Mouse (Mus musculus): ENCODE measurements around the gene Triap1. TPM values are rescaled to one million over a fixed set of nuclear protein-coding genes. Genes with fewer than 3 reads are reported as not detected.
"Not testable (repeated sequence)": the region's sequence is repeated elsewhere in the genome, so short reads cannot be mapped to it uniquely, and the experiment has no call there.

Triap1 gene
- polyA plus RNA-seq (2012; rRNA removed) = 22.4 and 22.9 TPM in 2 replicates

DNA sequence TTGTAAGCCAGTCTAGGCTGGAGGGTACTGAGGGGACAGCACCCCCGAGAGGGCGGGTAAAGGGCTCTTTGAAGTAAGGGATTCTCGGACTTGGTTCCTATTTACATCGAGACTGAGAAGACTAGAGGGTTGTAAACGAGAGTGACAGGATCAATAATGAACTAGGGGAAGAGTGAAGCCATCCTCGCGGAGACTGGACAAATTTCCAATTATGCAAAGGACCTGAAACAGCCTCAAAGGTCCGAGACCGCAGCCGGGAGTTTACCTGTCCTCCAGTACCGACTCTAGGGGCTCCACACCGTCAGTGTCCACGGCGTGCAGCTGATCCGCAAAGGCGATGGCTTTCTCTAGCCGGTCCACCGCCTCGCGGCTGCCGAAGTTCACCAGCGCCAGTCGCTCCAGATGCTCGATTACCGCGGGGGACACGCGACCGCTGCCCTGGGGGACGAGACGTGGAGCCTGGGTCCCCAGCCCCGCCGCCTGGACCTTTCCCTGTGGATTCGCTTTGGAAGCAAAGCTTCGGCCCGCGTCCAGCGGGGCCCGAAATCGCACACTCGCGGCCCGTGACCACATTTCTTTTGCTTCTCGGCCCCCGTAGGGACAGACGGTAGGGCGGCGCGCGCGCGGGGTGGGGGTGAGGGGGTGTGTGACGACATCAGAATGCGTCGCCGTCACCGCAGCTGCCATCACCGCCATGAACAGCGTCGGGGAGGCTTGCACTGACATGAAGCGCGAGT, at the start of gene Triap1, which contains the start of gene Gatc:
Gene Triap1 (plus strand): TSS at position 649 of the 737 bp plus-strand sequence.
Gene Gatc (minus strand): TSS at position 602 of the 737 bp plus-strand sequence.
- DNase-seq (ENCODE audit: low read depth, low spot score) = no peak
- under 1% methylated on average over 62 of the region's 62 CpGs for WGBS

DNA sequence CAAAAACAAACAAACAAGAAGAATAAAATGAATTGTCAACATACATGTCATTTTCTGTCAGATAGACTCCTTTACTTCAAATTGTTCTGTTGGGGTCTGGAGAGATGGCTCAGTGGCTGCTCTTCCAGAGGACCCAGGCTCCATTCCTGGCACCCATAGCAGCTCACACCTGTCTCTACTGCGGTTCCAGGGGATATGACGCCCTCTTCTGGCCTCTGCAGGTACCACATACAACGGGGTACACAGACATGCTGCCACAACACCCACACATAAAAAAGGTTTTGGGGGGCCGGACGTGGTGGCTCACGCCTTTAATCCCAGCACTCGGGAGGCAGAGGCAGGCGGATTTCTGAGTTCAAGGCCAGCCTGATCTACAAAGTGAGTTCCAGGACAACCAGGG, 46.9 kb upstream of the Triap1 start:
- 93% methylated on average over 8 of the region's 8 CpGs for WGBS

DNA sequence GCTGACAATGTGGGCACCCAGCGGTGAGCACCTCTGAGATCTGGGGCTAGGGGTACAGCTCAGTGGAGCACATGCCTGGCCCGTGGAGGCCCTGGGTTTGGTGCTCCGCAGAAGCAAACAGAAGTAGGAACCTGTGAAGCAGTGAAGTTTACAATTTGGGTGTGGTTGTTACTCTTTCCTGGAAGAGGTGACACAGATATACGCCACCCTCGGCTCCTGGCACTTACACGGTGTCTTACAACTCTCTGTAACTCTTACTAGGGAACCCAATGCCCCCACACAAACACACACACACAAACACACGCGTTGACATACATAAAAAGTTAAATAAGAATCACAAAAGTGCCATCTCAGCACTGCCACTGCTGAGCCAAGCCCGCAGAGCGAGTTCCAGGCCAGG, 44.7 kb upstream of the Triap1 start:
- WGBS = 27% methylated on average over 10 of the region's 10 CpGs

More for the DNA sequence above, 46.9 kb upstream of the Triap1 start:
- no peak for DNase-seq (ENCODE audit: low read depth, low spot score)

DNA sequence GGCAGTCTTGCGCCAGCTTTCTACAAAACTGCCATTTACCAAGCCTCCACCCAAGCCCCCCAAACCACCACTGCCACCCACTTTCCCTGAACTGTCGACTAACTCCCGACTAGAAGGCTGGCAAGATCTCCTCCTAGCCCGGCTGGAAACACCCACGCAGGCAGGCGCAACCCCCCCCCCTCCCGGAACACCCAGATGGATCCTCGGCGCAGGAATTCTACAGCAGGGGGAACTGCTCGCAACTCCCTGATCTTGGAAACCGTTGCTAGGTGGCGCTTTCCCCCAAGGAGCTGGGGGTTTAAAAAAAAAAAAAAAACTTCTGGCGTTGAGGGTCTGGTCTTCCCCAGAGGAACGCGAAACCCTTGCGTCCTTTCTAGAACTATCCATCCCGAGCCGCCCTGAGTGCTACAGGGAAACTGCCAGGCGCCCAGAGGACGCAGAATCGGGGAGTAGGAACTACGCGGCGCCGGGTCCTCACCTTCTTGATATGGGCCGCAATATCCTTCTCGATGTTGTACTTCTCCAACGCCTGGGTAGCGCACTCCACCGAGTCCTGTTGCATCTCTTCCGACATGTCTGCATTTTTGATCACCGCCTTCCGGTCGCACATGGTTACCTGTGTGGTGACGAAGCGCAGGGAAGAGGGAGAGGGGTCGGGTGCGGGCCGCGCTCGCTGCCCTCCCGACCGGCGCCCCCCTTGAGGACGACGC, 40.8 kb upstream of the Triap1 start:
- 1% methylated on average over 46 of the region's 46 CpGs for WGBS
- DNase-seq (ENCODE audit: low read depth, low spot score) = no peak

More for the DNA sequence above, 44.7 kb upstream of the Triap1 start:
- DNase-seq (ENCODE audit: low read depth, low spot score) = peak; percentile 58

DNA sequence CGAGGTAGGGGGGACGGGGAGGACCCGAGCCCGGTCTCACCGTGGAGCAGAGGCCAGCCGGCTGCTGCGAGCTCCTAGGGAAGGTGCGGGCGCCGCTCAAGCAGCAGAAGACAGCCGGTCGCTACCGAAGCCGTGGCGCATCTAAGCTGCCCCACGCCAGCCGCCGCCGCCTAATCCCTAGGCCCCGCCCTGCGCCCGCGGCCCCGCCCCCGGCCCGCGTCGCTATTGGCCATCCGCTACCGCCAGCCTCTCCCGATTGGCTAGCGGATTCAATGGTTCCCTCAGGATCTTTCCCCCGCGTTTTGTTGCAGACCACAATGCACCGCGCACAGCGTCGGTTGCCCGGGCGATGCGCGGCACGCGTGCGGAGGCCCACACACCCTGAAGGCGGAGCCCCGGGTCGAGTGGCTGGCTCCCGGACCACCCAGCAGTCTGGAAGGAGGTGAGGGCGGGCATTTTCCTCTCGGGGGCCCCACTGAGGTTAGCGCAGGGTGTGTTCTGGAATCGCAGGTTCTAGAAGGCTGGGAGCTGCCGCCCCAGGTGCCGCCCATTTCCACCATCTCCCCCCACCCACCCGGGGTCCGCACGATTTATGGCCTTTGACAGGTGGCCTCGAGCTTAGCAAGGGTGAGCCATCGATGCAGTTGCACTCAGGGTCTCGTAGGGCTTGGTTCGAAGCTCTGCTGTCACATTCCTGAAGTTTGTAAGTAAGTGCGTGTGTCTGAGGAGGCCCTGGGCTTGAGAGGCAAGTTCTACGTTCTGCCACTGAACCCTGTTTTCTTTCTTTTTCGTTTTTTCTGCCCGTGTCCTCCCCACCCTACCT, 40.0 kb upstream of the Triap1 start, which contains the start of gene Dynll1:
Gene Dynll1 (minus strand): TSS at position 208 of the 823 bp plus-strand sequence.
- under 1% methylated on average over 66 of the region's 66 CpGs for WGBS

DNA sequence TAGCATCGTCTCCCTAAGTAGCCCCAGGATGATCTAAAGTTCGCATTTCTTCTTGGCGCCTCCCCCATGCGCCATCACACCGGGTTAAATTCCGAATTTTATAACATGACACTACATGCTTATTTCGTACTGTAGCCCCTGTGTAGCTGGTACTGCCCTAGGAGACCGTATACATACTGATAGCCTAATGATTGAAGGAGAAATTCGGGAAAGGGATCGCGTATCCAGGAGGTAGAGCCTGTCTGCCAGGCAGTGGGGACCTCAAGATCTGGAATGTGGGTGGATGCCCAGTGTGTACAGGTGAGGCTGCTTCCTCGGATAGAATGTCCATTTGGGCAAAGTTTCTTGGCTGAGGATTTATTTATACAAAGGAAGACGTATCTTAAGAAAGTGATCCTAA, 39.4 kb upstream of the Triap1 start:
- DNase-seq (ENCODE audit: low read depth, low spot score) = no peak
- 16% methylated on average over 13 of the region's 13 CpGs for WGBS

More for the DNA sequence above, 40.0 kb upstream of the Triap1 start, which contains the start of gene Dynll1:
- DNase-seq (ENCODE audit: low read depth, low spot score) = peak; percentile 81

DNA sequence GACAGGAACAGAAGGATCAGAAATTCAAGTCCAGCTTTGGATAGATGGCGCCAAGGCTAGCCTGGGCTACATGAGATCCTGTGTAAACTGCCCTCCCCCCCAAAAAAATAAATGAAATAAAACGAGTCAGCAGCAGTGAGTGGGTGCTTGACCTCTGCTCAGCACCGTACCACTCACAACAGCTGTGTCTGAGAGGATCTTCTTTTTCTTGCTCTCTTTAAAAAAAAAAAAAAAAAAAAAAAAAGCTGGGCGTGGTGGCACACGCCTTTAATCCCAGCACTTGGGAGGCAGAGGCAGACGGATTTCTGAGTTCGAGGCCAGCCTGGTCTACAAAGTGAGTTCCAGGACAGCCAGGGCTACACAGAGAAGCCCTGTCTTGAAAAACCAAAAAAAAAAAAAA, 38.8 kb upstream of the Triap1 start:
- 75% methylated on average over 4 of the region's 7 CpGs for WGBS

DNA sequence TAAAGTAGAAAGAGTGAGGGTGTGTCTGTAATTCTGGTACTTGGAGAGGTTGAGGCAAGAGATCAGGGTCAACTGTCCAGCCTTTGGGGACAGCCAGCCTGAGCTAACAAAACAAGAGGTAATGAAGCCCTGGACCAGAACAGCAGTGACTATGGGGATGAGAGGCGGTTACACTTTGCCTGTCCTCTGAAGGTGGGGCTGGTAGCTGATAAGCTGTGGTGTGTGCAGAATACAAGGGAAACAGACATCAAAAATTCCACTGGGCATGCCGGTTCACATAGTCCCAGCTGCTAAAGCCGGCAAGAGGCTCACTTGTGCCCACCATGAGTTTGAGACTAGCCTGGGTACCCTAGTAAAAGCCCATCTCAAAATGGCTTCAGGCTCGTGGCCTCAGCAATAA, 28.7 kb upstream of the Triap1 start:
- 43% methylated on average over 4 of the region's 4 CpGs for WGBS
- no peak for DNase-seq (ENCODE audit: low read depth, low spot score)

More for the DNA sequence above, 38.8 kb upstream of the Triap1 start:
- DNase-seq (ENCODE audit: low read depth, low spot score) = not testable (repeated sequence)

DNA sequence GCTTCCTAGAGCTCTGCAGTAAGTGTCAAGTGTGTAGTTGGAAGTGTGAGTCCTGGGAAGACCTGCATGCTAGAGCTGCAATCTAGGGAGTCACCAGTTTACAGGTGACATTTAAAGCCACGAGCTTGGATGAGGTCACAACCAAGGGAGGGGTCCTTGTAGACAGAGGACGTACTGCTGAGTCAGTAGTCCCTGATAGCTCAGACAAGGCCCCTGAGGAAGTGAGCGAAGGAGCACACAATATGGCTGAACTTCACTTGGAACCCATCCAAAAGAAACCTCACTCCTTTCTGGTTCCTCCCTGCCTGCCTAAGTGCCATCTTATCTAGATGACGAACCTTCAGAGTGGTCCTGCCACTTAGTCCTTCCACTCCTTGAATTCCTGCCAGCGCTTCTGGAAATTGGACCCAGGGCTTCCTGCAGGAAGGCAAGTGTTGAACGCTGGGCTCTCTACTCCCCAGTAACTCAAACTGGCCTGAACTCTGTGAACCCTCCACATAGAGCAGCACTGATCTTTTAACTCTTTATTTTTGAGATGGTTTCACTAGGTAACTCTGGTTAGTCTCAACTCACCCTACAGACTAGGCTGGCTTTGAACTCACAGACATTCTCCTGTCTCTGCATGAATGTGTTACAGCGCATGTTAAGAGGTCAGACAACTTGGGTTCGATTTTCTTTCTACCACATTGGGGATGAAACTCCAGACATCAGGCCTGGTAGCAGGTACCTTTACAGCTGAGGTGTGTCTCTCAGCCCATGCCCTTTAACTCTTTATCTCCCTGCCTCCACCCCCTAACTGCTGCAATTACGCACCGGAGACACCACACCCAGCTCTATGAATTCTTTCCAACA, 28.0 kb upstream of the Triap1 start:
- DNase-seq (ENCODE audit: low read depth, low spot score) = no peak
- WGBS = 31% methylated on average over 10 of the region's 10 CpGs

DNA sequence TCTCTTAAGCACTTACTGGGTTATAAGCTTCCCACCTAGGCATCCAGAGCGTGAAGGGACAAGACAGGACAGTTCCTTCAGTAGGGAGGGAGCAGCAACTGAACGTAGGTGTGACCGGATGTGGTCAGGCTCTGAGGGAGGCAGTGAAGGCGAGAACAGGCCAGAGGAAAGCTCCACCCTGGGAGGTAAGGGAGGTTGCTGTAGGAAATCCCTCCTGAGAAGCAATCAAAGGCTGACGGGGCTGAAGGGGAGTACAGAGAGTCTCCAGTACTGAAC, 27.4 kb upstream of the Triap1 start:
- DNase-seq (ENCODE audit: low read depth, low spot score) = peak; percentile 80
- WGBS = 30% methylated on average over 5 of the region's 5 CpGs

DNA sequence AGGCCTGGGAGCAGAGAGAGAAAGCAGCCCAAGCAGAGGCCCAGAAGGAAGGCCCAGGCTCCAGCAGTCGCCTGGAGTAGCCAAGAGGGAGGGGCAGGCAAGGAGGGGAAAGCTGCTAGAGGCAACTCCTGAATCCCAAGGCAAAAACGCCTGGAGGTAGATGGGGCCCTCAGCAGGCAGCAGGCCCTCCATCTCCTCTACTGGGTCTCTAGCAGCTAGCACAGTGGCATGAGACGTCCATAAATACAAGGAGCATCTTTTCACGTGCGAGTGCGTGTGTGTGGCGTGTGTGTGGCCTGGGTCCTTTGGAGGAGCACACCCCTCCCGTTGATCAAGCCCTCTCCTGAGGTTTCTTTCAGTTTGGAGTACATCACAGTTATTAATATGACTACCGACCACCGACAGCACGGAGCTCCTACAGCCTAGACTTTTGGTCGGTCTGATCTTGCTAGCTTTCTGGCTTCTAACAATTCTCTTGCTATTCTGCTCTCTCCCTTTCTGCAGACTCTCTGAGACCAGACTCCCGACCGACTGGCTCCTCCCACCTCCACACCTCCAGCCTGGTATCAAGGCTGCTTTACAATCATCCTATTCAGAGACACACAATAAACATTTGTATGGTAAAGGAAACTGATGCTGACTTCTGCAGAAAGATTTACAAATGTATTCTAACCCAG, 23.9 kb upstream of the Triap1 start:
- WGBS = 20% methylated on average over 14 of the region's 14 CpGs
- DNase-seq (ENCODE audit: low read depth, low spot score) = no peak

DNA sequence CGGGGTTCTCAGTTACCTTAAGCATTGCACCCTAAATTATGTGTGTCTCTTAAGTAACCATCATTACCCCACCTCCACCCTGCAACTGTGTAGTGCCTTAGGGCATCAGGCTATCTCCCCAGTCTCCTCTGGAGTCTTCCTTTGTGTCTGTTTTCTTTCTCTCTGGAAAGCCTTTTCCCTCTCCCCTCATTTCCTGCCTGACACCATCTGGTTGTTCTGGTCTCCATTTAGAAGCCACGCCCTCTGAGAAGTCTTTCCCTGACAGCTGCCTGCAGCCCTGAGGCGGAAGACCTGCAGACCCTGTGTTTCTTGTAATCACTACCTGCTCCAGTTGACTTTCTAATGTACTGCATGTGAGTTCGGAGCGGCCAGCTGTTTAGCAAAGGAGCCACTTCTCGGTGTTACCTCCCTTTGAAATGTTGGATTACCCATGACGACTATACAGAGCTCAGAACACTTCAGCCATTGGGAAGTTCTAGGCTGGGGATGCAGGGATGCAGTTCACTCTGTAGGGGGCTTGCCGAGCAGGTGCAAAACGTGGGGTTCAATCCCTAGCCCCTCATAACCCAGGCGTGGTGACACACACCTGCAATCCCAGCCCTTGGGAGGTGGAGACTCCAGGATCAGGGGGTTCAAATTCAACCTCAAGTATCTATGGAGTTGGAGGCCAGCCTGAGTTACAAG, 23.2 kb upstream of the Triap1 start:
- WGBS = 14% methylated on average over 10 of the region's 10 CpGs

DNA sequence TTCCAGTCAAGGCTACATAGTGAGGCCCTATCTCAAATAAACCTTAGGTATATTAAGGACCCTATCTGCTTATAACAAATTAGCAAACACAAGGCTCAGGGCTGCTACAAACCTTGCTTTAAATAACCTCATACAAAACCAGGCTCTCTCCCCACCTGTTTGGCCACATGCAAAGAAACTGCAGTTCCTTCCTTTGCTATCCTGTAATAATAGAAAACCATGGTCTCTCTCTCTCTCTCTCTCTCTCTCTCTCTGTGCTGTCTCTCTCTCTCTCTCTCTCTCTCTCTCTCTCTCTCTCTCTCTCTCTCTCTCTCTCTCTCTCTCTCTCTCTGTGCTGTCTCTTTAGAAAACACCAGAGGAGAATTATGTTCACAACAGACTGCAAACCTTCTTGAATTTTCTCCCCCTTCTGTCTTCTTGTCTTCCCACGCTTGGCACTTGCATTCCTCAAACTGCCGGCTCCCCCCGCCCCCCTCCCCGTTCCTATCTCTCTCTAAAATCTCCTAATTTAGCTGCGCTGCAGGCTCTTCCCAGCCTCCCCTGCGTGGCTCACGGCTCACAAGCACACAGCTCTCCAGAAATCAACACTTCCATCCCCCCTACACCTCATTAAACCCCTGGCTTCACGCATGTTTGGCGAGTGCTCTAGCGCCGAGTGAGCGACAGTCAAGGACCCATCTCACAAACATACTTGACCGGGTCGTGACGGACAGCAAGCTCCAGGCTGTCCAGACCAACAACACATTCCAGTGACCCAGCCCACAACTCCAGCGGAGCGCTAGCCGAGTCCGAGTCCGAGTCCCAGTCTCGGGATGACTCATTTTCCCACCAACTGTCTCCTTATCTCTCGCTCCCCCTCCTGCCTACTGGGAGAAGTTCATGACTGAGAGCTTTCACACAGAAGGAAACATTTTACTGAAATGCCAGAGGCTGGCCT, 21.8 kb upstream of the Triap1 start:
- no peak for DNase-seq (ENCODE audit: low read depth, low spot score)
- WGBS = 4% methylated on average over 22 of the region's 22 CpGs

More for the DNA sequence above, 23.2 kb upstream of the Triap1 start:
- DNase-seq (ENCODE audit: low read depth, low spot score) = no peak

DNA sequence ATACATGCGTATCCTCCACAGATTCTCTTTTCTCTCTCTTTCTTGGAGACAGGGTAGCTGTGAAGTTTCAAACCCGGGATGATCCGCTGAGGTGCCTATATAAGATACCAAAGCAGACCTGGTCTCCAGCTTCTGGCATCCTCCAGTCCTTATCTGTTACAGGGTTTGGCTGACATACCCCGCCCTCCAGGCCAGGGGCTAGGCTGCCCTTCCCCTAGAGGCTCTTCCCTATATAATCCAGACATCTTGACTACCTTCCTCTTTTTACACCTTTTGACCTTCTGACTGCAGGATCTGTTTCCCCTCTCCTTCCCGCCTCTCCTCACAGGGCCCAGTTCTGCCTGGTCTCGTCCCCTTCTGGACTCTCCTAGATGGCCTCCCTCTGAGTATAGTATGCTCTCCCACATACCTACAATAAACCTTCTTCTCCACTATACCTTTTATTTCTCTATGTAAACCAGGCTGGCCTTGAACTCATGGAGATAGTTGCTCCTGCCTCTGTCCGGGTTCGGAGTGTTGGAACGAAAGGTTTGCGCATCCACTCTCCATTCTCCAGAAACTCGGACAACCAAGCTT, 14.7 kb upstream of the Triap1 start:
- DNase-seq (ENCODE audit: low read depth, low spot score) = no peak
- 17% methylated on average over 11 of the region's 11 CpGs for WGBS

DNA sequence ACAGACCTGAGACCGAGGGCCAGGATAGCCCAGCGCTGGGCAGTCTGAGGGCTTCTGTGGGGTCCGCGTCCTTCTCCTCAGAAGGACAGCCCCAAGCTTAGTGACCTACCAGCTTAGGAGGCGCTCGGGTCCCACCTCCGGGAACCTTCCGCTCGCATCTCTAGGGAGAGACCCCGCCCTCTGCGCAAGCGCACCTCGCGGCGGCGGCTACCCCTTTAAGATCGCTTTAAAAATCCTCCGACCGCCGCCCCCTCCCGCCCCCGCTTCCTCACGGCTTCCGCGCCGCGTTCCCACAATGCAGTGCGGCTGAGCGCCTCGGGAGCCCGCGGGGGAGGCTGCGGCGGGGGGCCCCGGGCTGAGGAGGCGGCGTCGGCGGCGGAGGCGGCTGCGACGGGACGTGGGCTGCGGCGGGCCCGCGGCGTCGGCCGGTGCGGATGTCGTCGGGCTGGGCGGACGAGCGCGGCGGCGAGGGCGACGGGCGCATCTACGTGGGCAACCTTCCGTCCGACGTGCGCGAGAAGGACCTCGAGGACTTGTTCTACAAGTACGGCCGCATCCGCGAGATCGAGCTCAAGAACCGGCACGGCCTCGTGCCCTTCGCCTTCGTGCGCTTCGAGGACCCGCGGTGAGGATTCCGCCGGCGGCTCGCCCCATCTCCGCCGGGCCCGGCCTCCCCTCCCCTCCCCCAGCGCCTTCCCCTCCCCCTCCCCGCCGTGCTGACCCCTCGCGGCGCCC, 14.0 kb upstream of the Triap1 start, which contains the start of gene Srsf9:
Gene Srsf9 (plus strand): TSS at position 303 of the 735 bp plus-strand sequence.
- under 1% methylated on average over 89 of the region's 97 CpGs for WGBS
- DNase-seq (ENCODE audit: low read depth, low spot score) = no peak
